Mouse (Mus musculus) ES-E14 (cell line): ENCODE measurements around the gene Timmdc1. TPM values are rescaled to one million over a fixed set of nuclear protein-coding genes. Genes with fewer than 3 reads are reported as not detected.

ENCODE experiments used
- DNase-seq: peaks from one replicate; pipeline ENCODE4 v3.0.0-alpha.2; 2013; ENCODE audit warnings: low read depth, low spot score
- H3K27ac ChIP-seq: 2 replicates; pipeline ENCODE4 v1.5.1; 2012; ENCODE audit warnings: low read depth, mild to moderate bottlenecking, low read length, moderate library complexity, mixed read lengths; ENCODE audit not compliant: poor library complexity, insufficient read depth, severe bottlenecking
- H3K36me3 ChIP-seq: 2 replicates; pipeline ENCODE4 v1.6.1; 2012; ENCODE audit warnings: mild to moderate bottlenecking, low read length, moderate library complexity, mixed read lengths; ENCODE audit not compliant: control insufficient read depth, poor library complexity, insufficient read depth, severe bottlenecking
- H3K4me1 ChIP-seq, 2 experiments: fragments of 150-350 bp in 1 of 2; sonication (generic) in 1 of 2; 2 replicates each; pipeline ENCODE4 v1.6.1; 2012; ENCODE audit warnings: low read length in 2 of 2, mild to moderate bottlenecking in 1 of 2, mixed read lengths in 1 of 2; ENCODE audit not compliant: control insufficient read depth in 2 of 2, insufficient read depth in 2 of 2, poor library complexity in 1 of 2
- H3K4me3 ChIP-seq, 2 experiments: fragments of 150-350 bp in 1 of 2; sonication (generic) in 1 of 2; 2 replicates each; pipeline ENCODE4 v1.5.1; 2012; ENCODE audit warnings: low read length in 2 of 2, low read depth in 1 of 2, mild to moderate bottlenecking in 1 of 2, mixed read lengths in 1 of 2; ENCODE audit not compliant: insufficient read depth in 1 of 2, poor library complexity in 1 of 2, severe bottlenecking in 1 of 2
- H3K9ac ChIP-seq: 2 replicates; pipeline ENCODE4 v1.6.1; 2012; ENCODE audit warnings: low read depth, mild to moderate bottlenecking, low read length, mixed read lengths; ENCODE audit not compliant: poor library complexity, insufficient read depth, severe bottlenecking
- H3K9me3 ChIP-seq: fragments of 150-350 bp; sonication (generic); 2 replicates; pipeline ENCODE4 v1.6.1; 2012; ENCODE audit warnings: low read depth, mild to moderate bottlenecking, low read length; ENCODE audit not compliant: control insufficient read depth, insufficient read depth
- HCFC1 ChIP-seq: IDR thresholded peaks from 2 replicates; pipeline ENCODE4 v1.6.1; 2012; ENCODE audit warnings: low read length, inconsistent platforms, borderline replicate concordance; ENCODE audit not compliant: insufficient read depth
- in situ Hi-C, 2 experiments: fragments of 600-800 bp; cut with MboI; formaldehyde crosslinking; loops; one replicate each; pipeline ENCODE4 v1.15.1; 2025; ENCODE audit warnings: low sequenced_read_pairs in 2 of 2, inconsistent platforms in 1 of 2; ENCODE audit not compliant: unreplicated experiment in 2 of 2
- total RNA-seq: library from RNA; depleted of rRNA; stranded (reverse); fragments of 300-350 nt; gene quantifications from 2 replicates; pipeline ENCODE4 v1.2.3, GENCODE M21; 2012; rRNA removed

Gene Timmdc1
- total RNA-seq, 1 experiment: 26.9 TPM

DNA sequence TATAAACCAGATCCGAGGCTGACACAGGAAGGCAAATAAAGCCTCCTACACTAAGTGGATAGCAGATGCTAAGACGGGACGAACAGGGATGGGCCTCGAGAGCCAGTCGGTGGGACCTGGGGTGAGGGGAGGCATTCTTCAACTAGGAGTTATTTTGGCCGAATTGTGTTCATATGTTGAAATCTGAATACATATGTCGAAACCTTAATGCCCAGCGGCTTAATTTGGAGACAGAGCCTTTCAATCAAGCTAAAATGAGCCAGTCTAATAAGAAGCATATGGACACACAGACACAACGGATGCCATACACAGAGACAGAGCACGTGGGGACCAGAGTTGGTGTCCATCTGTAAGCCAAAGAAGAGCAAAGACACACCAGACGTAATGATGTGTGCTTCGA is 74.0 kb downstream of the Timmdc1 start:
- Histone ChIP-seq H3K9me3 (no peaks in the 10 kb centered on the region), H3K4me1 (peaks cover 4 to 11% of the 10 kb centered on the region in 2 experiments; a peak in 3 of 4 replicates), H3K36me3 (peaks cover 26% of the 10 kb centered on the region), H3K4me3 (peak overlapping the region in 1 of 2 experiments; percentile 50; a peak in 1 of 4 replicates), H3K9ac (peak overlapping the region; percentile 78; the same call in 1 of the 2 replicates), H3K27ac (peak overlapping the region; percentile 12; the same call in 1 of the 2 replicates)
- TF ChIP-seq HCFC1: no peak
- in situ Hi-C loops: no loop called here
- DNase-seq: no peak

Other genes starting within 250 kb of the Timmdc1 start
- 0.16 and 0.18 TPM in 2 replicates for gene Nr1i2, start 227.8 kb downstream of the Timmdc1 start, total RNA-seq
- gene Maats1, start 180.5 kb downstream of the Timmdc1 start, total RNA-seq: 1.1 and 1.8 TPM in 2 replicates
- 185 and 249 TPM in 2 replicates for gene Cox17, start 175.7 kb downstream of the Timmdc1 start, total RNA-seq
- not detected in 2 replicates for gene Gm21987, start 175.6 kb downstream of the Timmdc1 start, total RNA-seq
- gene Popdc2, start 160.5 kb downstream of the Timmdc1 start, total RNA-seq: 0.49 and 0.58 TPM in 2 replicates
- gene Pla1a, start 89.5 kb downstream of the Timmdc1 start, total RNA-seq: 4.9 and 6.0 TPM in 2 replicates
- 70.2 and 121 TPM in 2 replicates for gene Adprh, start 70.0 kb downstream of the Timmdc1 start, total RNA-seq
- gene Cd80, start 67.1 kb downstream of the Timmdc1 start, total RNA-seq: 11.1 and 15.2 TPM in 2 replicates
- 76.6 and 89.7 TPM in 2 replicates for gene Poglut1, start 27.6 kb upstream of the Timmdc1 start, total RNA-seq
- gene Tmem39a, start 36.0 kb upstream of the Timmdc1 start, total RNA-seq: 124 and 141 TPM in 2 replicates
- gene Arhgap31, start 190.6 kb upstream of the Timmdc1 start, total RNA-seq: 0.48 and 1.0 TPM in 2 replicates
- gene B4galt4, start 219.6 kb upstream of the Timmdc1 start, total RNA-seq: 6.0 and 6.7 TPM in 2 replicates